Mouse (Mus musculus) stomach, postnatal 0 days (tissue): ENCODE data around the gene Gfpt2.

Source experiments
- CTCF ChIP-seq: IDR thresholded peaks from 2 replicates; pipeline ENCODE4 v1.5.1; 2016; ENCODE audit warnings: antibody characterized with exemption, low read depth, mild to moderate bottlenecking, moderate library complexity
- EP300 ChIP-seq: optimal IDR thresholded peaks from 2 replicates; pipeline ENCODE3; 2016; ENCODE audit warnings: antibody characterized with exemption

DNA sequence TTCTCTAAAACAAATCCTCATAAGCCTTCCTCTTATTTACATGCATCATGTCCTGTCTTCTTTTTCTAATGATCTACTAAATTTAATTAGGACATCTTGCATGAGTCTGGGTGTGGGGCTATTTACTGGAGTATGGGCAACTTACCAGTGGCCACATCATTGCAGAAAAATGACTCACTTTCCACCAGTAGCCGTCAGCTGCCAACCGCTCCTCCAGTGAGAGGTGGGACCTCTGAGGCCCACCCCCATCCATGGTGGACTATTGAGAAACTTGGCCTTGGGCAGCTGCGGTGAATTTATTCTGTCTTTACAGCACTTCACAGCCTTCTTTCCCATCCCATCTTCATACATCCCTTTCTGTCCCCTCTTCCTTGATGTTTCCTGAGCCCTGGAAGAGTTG is 35.9 kb upstream of the Gfpt2 start:
- TF ChIP-seq CTCF (no peak), EP300 (no peak)
